ENCODE assay signal across 29 mouse cellular contexts in the genomic region with DNA sequence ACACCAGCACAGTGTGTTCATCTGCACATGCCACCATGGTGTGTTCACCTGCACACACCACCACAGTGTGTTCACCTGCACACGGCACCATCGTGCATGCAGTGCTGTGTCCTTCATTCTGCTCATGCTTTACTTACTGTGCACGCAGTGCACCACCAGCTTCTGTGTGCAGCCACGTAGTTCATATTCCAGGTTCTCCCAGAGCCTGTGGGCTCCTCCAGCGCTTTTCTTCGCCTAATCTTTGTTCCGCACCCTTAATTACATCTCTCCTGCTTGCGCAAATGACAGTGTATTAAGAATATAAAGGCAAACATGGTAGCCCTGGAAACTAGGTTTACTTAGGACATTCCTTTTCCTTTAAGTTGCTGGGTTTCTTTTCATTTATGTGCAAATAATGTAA. TPM values are rescaled to one million over a fixed set of nuclear protein-coding genes. Genes with fewer than 3 reads are reported as not detected.
A peak's percentile ranks its signal among the peaks of the same experiment; 100 is the strongest.
DNase-seq lines count a peak whose midpoint lies in the region; ATAC-seq and TF ChIP-seq lines count a peak whose summit lies in the region.
"Had no signal": no experiment of that assay in that cellular context is flagged by ENCODE, and none has a peak within 500 bp of the region (broad histone marks: within the 10 kb centered on the region; RNA-seq: fewer than 3 reads in every experiment).

No protein-coding gene starts in this region.

- no peaks in the 10 kb centered on the region for H3K27me3 ChIP-seq in lung, embryonic 14.5 days (ENCODE audit: insufficient read depth, low read length)
- no peaks in the 10 kb centered on the region for H3K27me3 ChIP-seq in lung, postnatal 0 days (replicated peaks; ENCODE audit: insufficient read depth, low read length)
- no peaks in the 10 kb centered on the region for H3K27me3 ChIP-seq in stomach, embryonic 16.5 days (ENCODE audit: control insufficient read depth, insufficient read depth, low read length)
- H3K27me3 ChIP-seq in forebrain, embryonic 10.5 days (ENCODE audit: poor library complexity, severe bottlenecking): no peaks in the 10 kb centered on the region
- H3K27me3 ChIP-seq: CH12.LX; hindbrain, embryonic 12.5 days; hindbrain, embryonic 15.5 days had no signal

- TF ChIP-seq CTCF in lung, embryonic 14.5 days (IDR thresholded peaks at IDR 0.05; ENCODE audit: low read depth): no peak
- no peak for TF ChIP-seq CTCF in lung, adult 2 months (IDR thresholded peaks at IDR 0.05; ENCODE audit: insufficient read depth, low read length)
- TF ChIP-seq CTCF in lung, postnatal 0 days (IDR thresholded peaks at IDR 0.05): no peak
- TF ChIP-seq CTCF in brain, embryonic 14.5 days (IDR thresholded peaks at IDR 0.05; ENCODE audit: borderline replicate concordance, extremely low read depth, insufficient read depth, insufficient read length): no peak

- DNase-seq in lung, embryonic 14.5 days: peak; percentile 16
- no peak for DNase-seq in lung, adult 2 months
- DNase-seq in lung, postnatal 0 days (ENCODE audit: low spot score): peak; percentile 9
- no peak for DNase-seq in lung, adult 18-20 months
- DNase-seq in brain, embryonic 14.5 days (ENCODE audit: low read depth): peak; percentile 5
- DNase-seq in B cell, adult 2 months: no peak
- DNase-seq in forebrain, embryonic 10.5 days (ENCODE audit: extremely low spot score, low spot score): no peak
- DNase-seq: adrenal gland, adult 2 months; adrenal gland, postnatal 14 days; cerebellum, adult 18-20 months; cerebellum, adult 9-10 months; cerebellum, postnatal 14 days; forebrain, postnatal 0 days; gastrocnemius, adult 2 months; gastrocnemius, postnatal 14 days; heart, adult 11 months had no signal

- H3K9me3 ChIP-seq in lung, embryonic 14.5 days (ENCODE audit: low read depth, low read length): no peaks in the 10 kb centered on the region
- no peaks in the 10 kb centered on the region for H3K9me3 ChIP-seq in lung, postnatal 0 days (ENCODE audit: low read length)
- H3K9me3 ChIP-seq in stomach, embryonic 16.5 days (replicated peaks; ENCODE audit: control insufficient read depth, low read length): no peaks in the 10 kb centered on the region
- H3K9me3 ChIP-seq in forebrain, embryonic 10.5 days: no peaks in the 10 kb centered on the region
- H3K9me3 ChIP-seq: G1E; hindbrain, embryonic 12.5 days; hindbrain, embryonic 15.5 days had no signal

- H3K4me1 ChIP-seq in lung, embryonic 14.5 days (ENCODE audit: insufficient read depth): no peaks in the 10 kb centered on the region
- no peaks in the 10 kb centered on the region for H3K4me1 ChIP-seq in lung, adult 2 months (ENCODE audit: control insufficient read depth, insufficient read depth, low read length)
- H3K4me1 ChIP-seq in lung, postnatal 0 days (ENCODE audit: insufficient read depth, low read depth, low read length): no peaks in the 10 kb centered on the region
- H3K4me1 ChIP-seq in stomach, embryonic 16.5 days (ENCODE audit: control insufficient read depth, insufficient read depth, low read length): no peaks in the 10 kb centered on the region
- H3K4me1 ChIP-seq in forebrain, embryonic 10.5 days: no peaks in the 10 kb centered on the region
- H3K4me1 ChIP-seq: hindbrain, embryonic 12.5 days; hindbrain, embryonic 15.5 days had no signal

- no peaks in the 10 kb centered on the region for H3K36me3 ChIP-seq in lung, embryonic 14.5 days (ENCODE audit: insufficient read depth)
- H3K36me3 ChIP-seq in lung, postnatal 0 days (ENCODE audit: insufficient read depth, low read length): no peaks in the 10 kb centered on the region
- no peaks in the 10 kb centered on the region for H3K36me3 ChIP-seq in stomach, embryonic 16.5 days (ENCODE audit: control insufficient read depth, insufficient read depth, low read length)
- no peaks in the 10 kb centered on the region for H3K36me3 ChIP-seq in forebrain, embryonic 10.5 days (replicated peaks)
- H3K36me3 ChIP-seq: G1E; hindbrain, embryonic 12.5 days; hindbrain, embryonic 15.5 days had no signal

- ATAC-seq in lung, embryonic 14.5 days (ENCODE audit: insufficient read depth): peak; percentile 60; the same call in 1 of the 2 replicates
- ATAC-seq in lung, postnatal 0 days: no peak
- ATAC-seq in stomach, embryonic 16.5 days (ENCODE audit: insufficient read depth, low FRiP score): peak; percentile 78; the same call in 1 of the 2 replicates
- ATAC-seq: forebrain, embryonic 14.5 days; forebrain, postnatal 0 days had no signal

- 70% methylated on average over 8 of the region's 8 CpGs for WGBS in lung, embryonic 14.5 days
- 71% methylated on average over 8 of the region's 8 CpGs for WGBS in lung, adult 2 months
- 60% methylated on average over 8 of the region's 8 CpGs for WGBS in lung, postnatal 0 days
- WGBS in stomach, embryonic 16.5 days: 71% methylated on average over 8 of the region's 8 CpGs
- WGBS in forebrain, embryonic 10.5 days: 86% methylated on average over 8 of the region's 8 CpGs

- H3K4me2 ChIP-seq in lung, embryonic 14.5 days: no peak overlapping the region
- H3K4me2 ChIP-seq in lung, postnatal 0 days (replicated peaks; ENCODE audit: low read depth, low read length): no peak overlapping the region
- no peak overlapping the region for H3K4me2 ChIP-seq in stomach, embryonic 16.5 days (ENCODE audit: low read depth, low read length)
- H3K4me2 ChIP-seq: heart, embryonic 11.5 days; hindbrain, embryonic 12.5 days; hindbrain, embryonic 15.5 days had no signal

- no peak for TF ChIP-seq POLR2A in lung, adult 2 months (IDR thresholded peaks at IDR 0.05; ENCODE audit: borderline replicate concordance, extremely low read depth, low read depth, low read length)
- no peak for TF ChIP-seq POLR2A in brain, embryonic 14.5 days (IDR thresholded peaks at IDR 0.05; ENCODE audit: borderline replicate concordance, extremely low read depth, insufficient read depth, insufficient read length, poor library complexity, severe bottlenecking)

- H3K4me3 ChIP-seq in lung, embryonic 14.5 days (ENCODE audit: low read depth, low read length): no peak overlapping the region
- no peak overlapping the region for H3K4me3 ChIP-seq in lung, adult 2 months (replicated peaks; ENCODE audit: extremely low read depth, low read depth, low read length)
- no peak overlapping the region for H3K4me3 ChIP-seq in lung, postnatal 0 days (ENCODE audit: low read depth, low read length)
- no peak overlapping the region for H3K4me3 ChIP-seq in stomach, embryonic 16.5 days (replicated peaks; ENCODE audit: low read length)
- H3K4me3 ChIP-seq in forebrain, embryonic 10.5 days: no peak overlapping the region
- H3K4me3 ChIP-seq: gastrocnemius, adult 2 months; hindbrain, embryonic 12.5 days; hindbrain, embryonic 15.5 days had no signal

- H3K9ac ChIP-seq in lung, embryonic 14.5 days: no peak overlapping the region
- H3K9ac ChIP-seq in lung, postnatal 0 days (replicated peaks; ENCODE audit: low read depth): no peak overlapping the region
- H3K9ac ChIP-seq in stomach, embryonic 16.5 days (ENCODE audit: low read length): no peak overlapping the region
- H3K9ac ChIP-seq: forebrain, postnatal 0 days; hindbrain, embryonic 12.5 days; hindbrain, embryonic 15.5 days had no signal

- H3K27ac ChIP-seq in lung, embryonic 14.5 days (ENCODE audit: low read depth): 0 out of 2 replicates have a peak overlapping the region, but pooled peaks have one; percentile 30
- no peak overlapping the region for H3K27ac ChIP-seq in lung, postnatal 0 days (ENCODE audit: low read length)
- no peak overlapping the region for H3K27ac ChIP-seq in stomach, embryonic 16.5 days (ENCODE audit: low read length)
- no peak overlapping the region for H3K27ac ChIP-seq in forebrain, embryonic 10.5 days
- H3K27ac ChIP-seq: gastrocnemius, adult 2 months; hindbrain, embryonic 12.5 days; hindbrain, embryonic 15.5 days had no signal

- TF ChIP-seq EP300 in lung, postnatal 0 days (IDR thresholded peaks at IDR 0.05): no peak

RNA-seq across cellular contexts. Expression of gene Fthl17b, which starts 18.7 kb away (rescaled TPM):
- not detected in 2 replicates for polyA plus RNA-seq in lung, embryonic 14.5 days (2014; fragmentation: Nextera tagmentation; extraction: Ambion mirVana)
- polyA plus RNA-seq in lung, adult 2 months (2012; rRNA removed): not detected in 2 replicates
- not detected in 2 replicates for polyA plus RNA-seq in lung, postnatal 0 days (2015; fragmentation: Nextera tagmentation; extraction: Ambion mirVana)
- polyA plus RNA-seq in brain, embryonic 14.5 days (2012; rRNA removed): not detected in 2 replicates
- not detected in 2 replicates for polyA plus RNA-seq in stomach, embryonic 16.5 days (2015; fragmentation: Nextera tagmentation; extraction: Ambion mirVana)
- polyA plus RNA-seq in forebrain, embryonic 10.5 days (2016; fragmentation: Nextera tagmentation; extraction: Ambion mirVana): not detected in 2 replicates
- polyA plus RNA-seq: adrenal gland, adult 2 months; embryonic facial prominence, embryonic 11.5 days; embryonic facial prominence, embryonic 14.5 days; forebrain, embryonic 11.5 days; forebrain, embryonic 14.5 days; forebrain, postnatal 0 days; frontal cortex, adult 2 months; G1E; heart, embryonic 11.5 days; heart, embryonic 14.5 days; heart, postnatal 0 days; hindbrain, embryonic 12.5 days; hindbrain, embryonic 15.5 days had no signal

RNA-seq across cellular contexts. Expression of gene Fthl17c, which starts 32.3 kb away (rescaled TPM):
- polyA plus RNA-seq in lung, embryonic 14.5 days (2014; fragmentation: Nextera tagmentation; extraction: Ambion mirVana): not detected in 2 replicates
- not detected in 2 replicates for polyA plus RNA-seq in lung, adult 2 months (2012; rRNA removed)
- polyA plus RNA-seq in lung, postnatal 0 days (2015; fragmentation: Nextera tagmentation; extraction: Ambion mirVana): not detected in 2 replicates
- polyA plus RNA-seq in brain, embryonic 14.5 days (2012; rRNA removed): not detected in 2 replicates
- not detected in 2 replicates for polyA plus RNA-seq in stomach, embryonic 16.5 days (2015; fragmentation: Nextera tagmentation; extraction: Ambion mirVana)
- polyA plus RNA-seq in forebrain, embryonic 10.5 days (2016; fragmentation: Nextera tagmentation; extraction: Ambion mirVana): not detected in 2 replicates
- polyA plus RNA-seq: adrenal gland, adult 2 months; embryonic facial prominence, embryonic 11.5 days; embryonic facial prominence, embryonic 14.5 days; forebrain, embryonic 11.5 days; forebrain, embryonic 14.5 days; forebrain, postnatal 0 days; frontal cortex, adult 2 months; G1E; heart, embryonic 11.5 days; heart, embryonic 14.5 days; heart, postnatal 0 days; hindbrain, embryonic 12.5 days; hindbrain, embryonic 15.5 days had no signal

RNA-seq across cellular contexts. Expression of gene Fthl17d, which starts 42.5 kb away (rescaled TPM):
- not detected in 2 replicates for polyA plus RNA-seq in lung, embryonic 14.5 days (2014; fragmentation: Nextera tagmentation; extraction: Ambion mirVana)
- polyA plus RNA-seq in lung, adult 2 months (2012; rRNA removed): not detected in 2 replicates
- polyA plus RNA-seq in lung, postnatal 0 days (2015; fragmentation: Nextera tagmentation; extraction: Ambion mirVana): not detected in 2 replicates
- not detected in 2 replicates for polyA plus RNA-seq in brain, embryonic 14.5 days (2012; rRNA removed)
- not detected in 2 replicates for polyA plus RNA-seq in stomach, embryonic 16.5 days (2015; fragmentation: Nextera tagmentation; extraction: Ambion mirVana)
- not detected in 2 replicates for polyA plus RNA-seq in forebrain, embryonic 10.5 days (2016; fragmentation: Nextera tagmentation; extraction: Ambion mirVana)
- polyA plus RNA-seq: adrenal gland, adult 2 months; embryonic facial prominence, embryonic 11.5 days; embryonic facial prominence, embryonic 14.5 days; forebrain, embryonic 11.5 days; forebrain, embryonic 14.5 days; forebrain, postnatal 0 days; frontal cortex, adult 2 months; G1E; heart, embryonic 11.5 days; heart, embryonic 14.5 days; heart, postnatal 0 days; hindbrain, embryonic 12.5 days; hindbrain, embryonic 15.5 days had no signal

RNA-seq across cellular contexts. Expression of gene B630019K06Rik, which starts 51.9 kb away (rescaled TPM):
- 6.5 and 7.0 TPM in 2 replicates for polyA plus RNA-seq in lung, embryonic 14.5 days (2014; fragmentation: Nextera tagmentation; extraction: Ambion mirVana)
- 1.6 and 3.2 TPM in 2 replicates for polyA plus RNA-seq in lung, adult 2 months (2012; rRNA removed)
- polyA plus RNA-seq in lung, postnatal 0 days (2015; fragmentation: Nextera tagmentation; extraction: Ambion mirVana): 2.2 and 2.7 TPM in 2 replicates
- 38.1 and 47.0 TPM in 2 replicates for polyA plus RNA-seq in brain, embryonic 14.5 days (2012; rRNA removed)
- 2.0 and 2.6 TPM in 2 replicates for polyA plus RNA-seq in stomach, embryonic 16.5 days (2015; fragmentation: Nextera tagmentation; extraction: Ambion mirVana)
- polyA plus RNA-seq in forebrain, embryonic 10.5 days (2016; fragmentation: Nextera tagmentation; extraction: Ambion mirVana): 2.2 and 2.4 TPM in 2 replicates

Comparison
In these comparisons a context has a peak if more than half of its experiments do, and no peak if none do; other contexts are left out.
1. DNase-seq: peak in lung, embryonic 14.5 days (single experiment), lung, postnatal 0 days (single experiment) and brain, embryonic 14.5 days (single experiment); none in lung, adult 2 months (single experiment), lung, adult 18-20 months (0 of 2), B cell, adult 2 months (0 of 2) and forebrain, embryonic 10.5 days (single experiment).